Mouse (Mus musculus): ENCODE data around the gene Phtf1. TPM values are rescaled to one million over a fixed set of nuclear protein-coding genes. Genes with fewer than 3 reads are reported as not detected.

The Phtf1 gene
- polyA plus RNA-seq, 1 experiment from 2014 or later: 35.3 TPM

- 42% methylated on average over 8 of the region's 8 CpGs for WGBS
- no peak overlapping the region for H3K4me3 ChIP-seq (ENCODE audit: low read depth, low read length)
- no peak overlapping the region for H3K9ac ChIP-seq (ENCODE audit: low read length)
- no peak overlapping the region for H3K27ac ChIP-seq (ENCODE audit: low read depth, low read length)
- no peaks in the 10 kb centered on the region for H3K4me1 ChIP-seq (ENCODE audit: control insufficient read depth, insufficient read depth, low read length)
- DNase-seq (ENCODE audit: low spot score): peak; percentile 76
- peaks cover 58% of the 10 kb centered on the region for H3K36me3 ChIP-seq (ENCODE audit: control insufficient read depth, insufficient read depth, low read length)
- peak; percentile 69; the same call in 1 of the 2 replicates for ATAC-seq
- H3K9me3 ChIP-seq (replicated peaks; ENCODE audit: control insufficient read depth, low read length): no peaks in the 10 kb centered on the region
- no peak overlapping the region for H3K4me2 ChIP-seq (ENCODE audit: low read length)
- no peaks in the 10 kb centered on the region for H3K27me3 ChIP-seq (replicated peaks; ENCODE audit: control insufficient read depth, insufficient read depth, low read length)
These were observed 39.6 kb downstream of the Phtf1 start for GRCm38 (mm10) chr3:104007479-104007878.

- H3K4me3 ChIP-seq (ENCODE audit: low read depth, low read length): no peak overlapping the region
- DNase-seq (ENCODE audit: low spot score): no peak
- H3K36me3 ChIP-seq (ENCODE audit: control insufficient read depth, insufficient read depth, low read length): peaks cover 45% of the 10 kb centered on the region
- H3K4me1 ChIP-seq (ENCODE audit: control insufficient read depth, insufficient read depth, low read length): no peaks in the 10 kb centered on the region
- H3K9ac ChIP-seq (ENCODE audit: low read length): no peak overlapping the region
- H3K27ac ChIP-seq (ENCODE audit: low read depth, low read length): no peak overlapping the region
- no peak for ATAC-seq
- H3K4me2 ChIP-seq (ENCODE audit: low read length): no peak overlapping the region
- H3K27me3 ChIP-seq (replicated peaks; ENCODE audit: control insufficient read depth, insufficient read depth, low read length): no peaks in the 10 kb centered on the region
- 92% methylated on average over 5 of the region's 5 CpGs for WGBS
- H3K9me3 ChIP-seq (replicated peaks; ENCODE audit: control insufficient read depth, low read length): no peaks in the 10 kb centered on the region
These were observed 42.2 kb downstream of the Phtf1 start for GRCm38 (mm10) chr3:104009924-104010662.

GRCm38 (mm10) chr3:104011972-104012371 is 44.1 kb downstream of the Phtf1 start:
- ATAC-seq (no peak), DNase-seq (ENCODE audit: low spot score) (no peak)
- Histone ChIP-seq H3K9ac (ENCODE audit: low read length) (no peak overlapping the region), H3K4me2 (ENCODE audit: low read length) (no peak overlapping the region), H3K27me3 (replicated peaks; ENCODE audit: control insufficient read depth, insufficient read depth, low read length) (no peaks in the 10 kb centered on the region), H3K9me3 (replicated peaks; ENCODE audit: control insufficient read depth, low read length) (no peaks in the 10 kb centered on the region), H3K27ac (ENCODE audit: low read depth, low read length) (no peak overlapping the region), H3K36me3 (ENCODE audit: control insufficient read depth, insufficient read depth, low read length) (peaks cover 44% of the 10 kb centered on the region), H3K4me3 (ENCODE audit: low read depth, low read length) (no peak overlapping the region), H3K4me1 (ENCODE audit: control insufficient read depth, insufficient read depth, low read length) (no peaks in the 10 kb centered on the region)
- WGBS: 87% methylated on average over 2 of the region's 2 CpGs

GRCm38 (mm10) chr3:104017931-104018330 is 50.0 kb downstream of the Phtf1 start:
- Histone ChIP-seq H3K9me3 (replicated peaks; ENCODE audit: control insufficient read depth, low read length) (no peaks in the 10 kb centered on the region), H3K27ac (ENCODE audit: low read depth, low read length) (no peak overlapping the region), H3K4me2 (ENCODE audit: low read length) (no peak overlapping the region), H3K27me3 (replicated peaks; ENCODE audit: control insufficient read depth, insufficient read depth, low read length) (no peaks in the 10 kb centered on the region), H3K36me3 (ENCODE audit: control insufficient read depth, insufficient read depth, low read length) (peaks cover 59% of the 10 kb centered on the region), H3K4me1 (ENCODE audit: control insufficient read depth, insufficient read depth, low read length) (no peaks in the 10 kb centered on the region), H3K4me3 (ENCODE audit: low read depth, low read length) (no peak overlapping the region), H3K9ac (ENCODE audit: low read length) (no peak overlapping the region)
- DNase-seq (ENCODE audit: low spot score) (no peak), ATAC-seq (no peak)
- WGBS: 43% methylated on average over 3 of the region's 3 CpGs

GRCm38 (mm10) chr3:104019453-104019852 is 51.5 kb downstream of the Phtf1 start:
- Histone ChIP-seq H3K27ac (ENCODE audit: low read depth, low read length) (no peak overlapping the region), H3K9me3 (replicated peaks; ENCODE audit: control insufficient read depth, low read length) (no peaks in the 10 kb centered on the region), H3K4me1 (ENCODE audit: control insufficient read depth, insufficient read depth, low read length) (no peaks in the 10 kb centered on the region), H3K27me3 (replicated peaks; ENCODE audit: control insufficient read depth, insufficient read depth, low read length) (no peaks in the 10 kb centered on the region), H3K9ac (ENCODE audit: low read length) (no peak overlapping the region), H3K4me2 (ENCODE audit: low read length) (no peak overlapping the region), H3K36me3 (ENCODE audit: control insufficient read depth, insufficient read depth, low read length) (peaks cover 62% of the 10 kb centered on the region), H3K4me3 (ENCODE audit: low read depth, low read length) (no peak overlapping the region)
- DNase-seq (ENCODE audit: low spot score) (peak; percentile 65), ATAC-seq (no peak)
- 60% methylated on average over 4 of the region's 4 CpGs for WGBS

- H3K4me1 ChIP-seq (ENCODE audit: control insufficient read depth, insufficient read depth, low read length): no peaks in the 10 kb centered on the region
- DNase-seq (ENCODE audit: low spot score): no peak
- H3K27me3 ChIP-seq (replicated peaks; ENCODE audit: control insufficient read depth, insufficient read depth, low read length): no peaks in the 10 kb centered on the region
- H3K9me3 ChIP-seq (replicated peaks; ENCODE audit: control insufficient read depth, low read length): no peaks in the 10 kb centered on the region
- no peak for ATAC-seq
- no peak overlapping the region for H3K4me3 ChIP-seq (ENCODE audit: low read depth, low read length)
- no peak overlapping the region for H3K4me2 ChIP-seq (ENCODE audit: low read length)
- peaks cover 56% of the 10 kb centered on the region for H3K36me3 ChIP-seq (ENCODE audit: control insufficient read depth, insufficient read depth, low read length)
- no peak overlapping the region for H3K27ac ChIP-seq (ENCODE audit: low read depth, low read length)
- 88% methylated on average over 12 of the region's 12 CpGs for WGBS
- H3K9ac ChIP-seq (ENCODE audit: low read length): no peak overlapping the region
These were observed 52.2 kb downstream of the Phtf1 start for GRCm38 (mm10) chr3:104020101-104020500.

- Histone ChIP-seq H3K9ac (ENCODE audit: low read length) (no peak overlapping the region), H3K36me3 (ENCODE audit: control insufficient read depth, insufficient read depth, low read length) (peaks cover 19% of the 10 kb centered on the region), H3K4me1 (ENCODE audit: control insufficient read depth, insufficient read depth, low read length) (no peaks in the 10 kb centered on the region), H3K4me2 (ENCODE audit: low read length) (no peak overlapping the region), H3K9me3 (replicated peaks; ENCODE audit: control insufficient read depth, low read length) (no peaks in the 10 kb centered on the region), H3K27me3 (replicated peaks; ENCODE audit: control insufficient read depth, insufficient read depth, low read length) (no peaks in the 10 kb centered on the region), H3K4me3 (ENCODE audit: low read depth, low read length) (no peak overlapping the region), H3K27ac (ENCODE audit: low read depth, low read length) (no peak overlapping the region)
- no peak for DNase-seq (ENCODE audit: low spot score)
- WGBS: 65% methylated on average over 3 of the region's 3 CpGs
- ATAC-seq: no peak
These were observed 59.0 kb downstream of the Phtf1 start for GRCm38 (mm10) chr3:104026938-104027337.

GRCm38 (mm10) chr3:104032086-104032485 is 64.2 kb downstream of the Phtf1 start:
- Histone ChIP-seq H3K4me3 (ENCODE audit: low read depth, low read length) (no peak overlapping the region), H3K27me3 (replicated peaks; ENCODE audit: control insufficient read depth, insufficient read depth, low read length) (no peaks in the 10 kb centered on the region), H3K4me1 (ENCODE audit: control insufficient read depth, insufficient read depth, low read length) (no peaks in the 10 kb centered on the region), H3K36me3 (ENCODE audit: control insufficient read depth, insufficient read depth, low read length) (no peaks in the 10 kb centered on the region), H3K9me3 (replicated peaks; ENCODE audit: control insufficient read depth, low read length) (no peaks in the 10 kb centered on the region), H3K4me2 (ENCODE audit: low read length) (no peak overlapping the region), H3K27ac (ENCODE audit: low read depth, low read length) (no peak overlapping the region), H3K9ac (ENCODE audit: low read length) (no peak overlapping the region)
- DNase-seq (ENCODE audit: low spot score) (no peak), ATAC-seq (no peak)
- 95% methylated on average over 1 of the region's 1 CpGs for WGBS

GRCm38 (mm10) chr3:104032747-104033146 is 64.8 kb downstream of the Phtf1 start:
- Histone ChIP-seq H3K9me3 (replicated peaks; ENCODE audit: control insufficient read depth, low read length) (no peaks in the 10 kb centered on the region), H3K36me3 (ENCODE audit: control insufficient read depth, insufficient read depth, low read length) (no peaks in the 10 kb centered on the region), H3K4me2 (ENCODE audit: low read length) (no peak overlapping the region), H3K4me1 (ENCODE audit: control insufficient read depth, insufficient read depth, low read length) (no peaks in the 10 kb centered on the region), H3K27me3 (replicated peaks; ENCODE audit: control insufficient read depth, insufficient read depth, low read length) (no peaks in the 10 kb centered on the region), H3K27ac (ENCODE audit: low read depth, low read length) (no peak overlapping the region), H3K9ac (ENCODE audit: low read length) (no peak overlapping the region), H3K4me3 (ENCODE audit: low read depth, low read length) (no peak overlapping the region)
- DNase-seq (ENCODE audit: low spot score): peak; percentile 48
- WGBS: 91% methylated on average over 1 of the region's 1 CpGs
- ATAC-seq: no peak

Measured in forebrain, embryonic 14.5 days (tissue).